Mouse (Mus musculus) frontal cortex, adult 2 months (tissue): ENCODE measurements around the gene Csmd2. TPM values are rescaled to one million over a fixed set of nuclear protein-coding genes. Genes with fewer than 3 reads are reported as not detected.
A peak's percentile ranks its signal among the peaks of the same experiment; 100 is the strongest.
"Not testable (repeated sequence)": the region's sequence is repeated elsewhere in the genome, so short reads cannot be mapped to it uniquely, and the experiment has no call there.

Source experiments
- DNase-seq, 2 experiments: peaks; one replicate each; pipeline ENCODE4 v3.0.0; 2022; ENCODE audit warnings: low spot score in 1 of 2; ENCODE audit errors: extremely low spot score in 1 of 2
- polyA plus RNA-seq: library from polyadenylated mRNA; depleted of rRNA; stranded (reverse); fragments of >200 nt; gene quantifications from 2 replicates; pipeline ENCODE4 v1.2.3, GENCODE M21; 2012; rRNA removed

Gene Csmd2
- polyA plus RNA-seq, 1 experiment: 35.6 TPM

DNA sequence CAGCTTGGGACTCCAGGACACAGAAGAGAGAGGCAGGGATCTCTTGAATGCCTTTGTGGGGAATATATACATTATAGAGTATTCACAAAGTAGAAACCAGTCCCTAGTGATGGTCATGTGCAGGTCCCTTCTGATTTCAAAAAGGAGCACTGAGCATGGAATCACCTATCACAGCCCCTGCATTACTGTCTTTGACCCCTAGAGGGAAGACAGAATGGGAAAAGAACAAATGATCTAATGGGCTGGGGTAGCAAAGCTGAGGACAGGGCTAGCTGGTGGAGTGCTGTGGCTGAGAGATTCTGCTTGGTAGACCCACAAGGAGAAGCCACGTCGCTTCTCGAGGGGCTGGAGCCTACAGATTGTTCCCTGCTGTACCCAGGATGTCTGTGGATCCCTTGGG, 572.7 kb downstream of the Csmd2 start:
- no peak for DNase-seq

- DNase-seq: no peak
These were observed 588.2 kb downstream of the Csmd2 start for GRCm38 (mm10) chr4:128575811-128576210.

GRCm38 (mm10) chr4:128579182-128579581, 591.5 kb downstream of the Csmd2 start:
- no peak for DNase-seq

- no peak for DNase-seq
These were observed 605.6 kb downstream of the Csmd2 start for GRCm38 (mm10) chr4:128593286-128593685.

DNA sequence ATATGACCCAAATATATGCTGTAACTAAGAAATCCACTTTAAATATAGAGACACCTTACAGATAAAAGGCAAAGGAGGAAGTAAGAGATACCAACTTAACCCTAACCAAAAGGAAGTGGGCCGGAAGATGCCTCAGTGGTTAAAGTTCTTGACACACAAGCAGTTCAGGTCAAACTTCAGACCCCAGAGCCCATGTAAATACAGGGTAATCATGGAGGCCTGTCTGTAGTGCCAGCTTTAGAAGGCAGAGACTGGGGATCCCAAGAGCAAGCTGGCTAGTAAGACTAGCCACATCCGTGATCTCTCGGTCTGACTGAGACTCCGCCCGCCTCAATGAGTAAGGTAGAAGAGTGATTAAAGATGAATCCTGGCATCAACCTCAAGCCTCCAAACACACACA, 606.4 kb downstream of the Csmd2 start:
- DNase-seq: no peak

DNA sequence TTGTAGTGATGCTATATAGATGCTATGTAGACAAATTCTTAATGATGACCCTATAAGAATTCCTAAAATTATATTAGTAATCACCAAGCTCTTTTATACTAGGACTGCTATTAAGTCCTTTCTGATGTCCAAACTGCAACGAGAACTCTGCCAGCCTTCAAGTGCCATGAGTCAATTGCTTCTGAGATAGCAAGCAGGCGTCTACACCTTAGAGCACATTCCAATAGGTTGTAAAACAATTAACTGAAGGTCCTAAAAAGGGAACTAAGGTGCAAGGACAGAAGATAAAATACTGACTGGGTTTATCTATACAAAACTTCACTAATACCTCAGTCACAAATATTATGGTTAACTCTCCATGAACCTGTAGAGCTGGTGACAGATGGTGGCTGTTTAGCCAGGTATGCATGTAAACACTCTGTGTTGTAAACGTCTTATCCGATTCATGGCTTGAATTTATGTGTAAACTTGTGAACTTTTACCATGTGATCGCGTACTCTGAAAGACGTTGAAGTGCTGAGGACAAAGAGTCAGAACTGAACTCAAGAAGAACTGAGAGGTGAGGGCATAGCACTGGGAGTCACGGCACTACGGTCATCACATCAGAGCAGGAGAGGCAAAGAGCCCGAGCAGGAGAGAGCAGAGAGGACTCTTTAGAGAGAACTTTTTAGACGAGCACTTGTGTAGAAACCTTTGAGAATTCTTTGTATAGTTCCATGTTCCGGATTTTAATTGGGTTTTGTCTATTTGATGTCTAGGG, 610.3 kb downstream of the Csmd2 start:
- DNase-seq: no peak

DNA sequence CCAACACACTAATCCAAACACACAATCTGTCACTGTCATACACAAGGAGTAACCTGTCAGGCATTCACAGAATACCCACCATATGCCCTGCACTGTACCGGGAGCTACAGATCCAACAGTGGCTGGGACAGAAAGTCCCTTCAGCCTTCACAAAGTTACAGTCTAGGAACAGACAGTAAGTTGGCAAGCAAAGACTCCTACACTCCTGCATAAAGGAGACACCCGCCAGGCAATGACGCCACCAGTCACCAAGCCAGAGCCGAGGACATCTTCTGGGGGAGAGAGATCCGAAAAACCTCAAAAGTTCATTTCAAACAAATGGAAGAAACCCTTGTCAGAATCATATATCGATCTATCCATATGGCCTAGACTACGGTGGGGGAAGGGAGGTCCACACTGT, 618.9 kb downstream of the Csmd2 start:
- DNase-seq: peak in 1 of 2 experiments; percentile 43

- DNase-seq: peak in 1 of 2 experiments; percentile 46
These were observed 620.0 kb downstream of the Csmd2 start for GRCm38 (mm10) chr4:128607661-128608060.

DNA sequence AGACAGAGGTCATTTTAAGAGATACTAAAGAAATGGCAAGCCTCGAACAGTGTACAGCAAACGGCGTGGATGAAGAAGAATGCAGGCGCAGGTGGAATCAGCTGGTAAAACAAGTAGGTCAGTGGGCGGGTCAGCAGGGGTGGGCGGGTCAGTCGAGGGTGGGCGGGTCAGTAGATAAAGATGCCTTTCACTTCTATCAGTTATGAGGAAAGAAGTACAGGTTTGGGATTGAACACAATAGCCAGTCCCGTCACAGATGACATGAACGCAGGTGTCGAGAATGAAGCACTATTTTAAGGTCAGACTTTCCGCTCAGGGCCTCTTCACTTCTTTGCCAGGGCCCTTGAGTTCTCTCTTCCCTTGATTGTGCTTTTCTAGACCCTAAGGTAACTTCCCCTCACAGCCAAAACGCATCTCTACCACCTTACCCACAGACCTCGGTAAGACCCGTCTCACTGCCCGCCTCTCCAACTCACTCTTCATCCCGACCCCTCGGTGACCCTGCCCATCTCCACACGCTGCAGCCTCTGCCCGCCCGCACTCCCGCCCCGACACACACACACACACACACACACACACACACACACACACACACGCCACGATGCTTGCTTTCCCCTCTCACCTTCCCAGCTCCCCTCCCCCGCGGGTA, 621.7 kb downstream of the Csmd2 start:
- DNase-seq: no peak

DNA sequence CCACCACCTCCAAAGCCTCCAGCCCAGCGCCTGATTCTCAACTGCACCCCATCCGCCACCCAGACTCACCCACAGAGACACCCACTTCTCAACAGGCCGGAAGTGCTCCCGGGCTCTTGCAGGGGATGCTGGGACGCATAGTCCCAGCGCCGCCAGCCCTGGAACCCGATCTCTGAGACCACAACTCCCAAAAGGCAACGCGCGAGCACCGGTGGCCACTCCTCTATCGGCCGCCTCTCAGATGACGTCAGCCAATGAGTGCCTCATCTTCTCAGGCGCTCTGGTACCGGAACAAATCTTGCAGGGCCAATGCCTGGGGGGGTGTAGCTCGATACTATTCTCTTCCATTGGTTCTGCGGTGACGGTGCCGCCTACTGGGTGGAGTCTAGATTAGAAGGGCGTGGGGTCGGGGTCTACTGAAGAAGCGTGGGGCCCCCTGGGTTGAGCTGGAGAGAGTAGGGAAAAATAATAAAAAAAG, 622.3 kb downstream of the Csmd2 start, which contains the start of gene Zscan20:
Gene Zscan20 (minus strand): TSS at position 174 of the 478 bp plus-strand sequence.
- peak; percentile 98 to 99 for DNase-seq

- DNase-seq: no peak
These were observed 623.0 kb downstream of the Csmd2 start for GRCm38 (mm10) chr4:128610706-128611105.

GRCm38 (mm10) chr4:128611726-128612125, 624.1 kb downstream of the Csmd2 start:
- DNase-seq: not testable (repeated sequence)

DNA sequence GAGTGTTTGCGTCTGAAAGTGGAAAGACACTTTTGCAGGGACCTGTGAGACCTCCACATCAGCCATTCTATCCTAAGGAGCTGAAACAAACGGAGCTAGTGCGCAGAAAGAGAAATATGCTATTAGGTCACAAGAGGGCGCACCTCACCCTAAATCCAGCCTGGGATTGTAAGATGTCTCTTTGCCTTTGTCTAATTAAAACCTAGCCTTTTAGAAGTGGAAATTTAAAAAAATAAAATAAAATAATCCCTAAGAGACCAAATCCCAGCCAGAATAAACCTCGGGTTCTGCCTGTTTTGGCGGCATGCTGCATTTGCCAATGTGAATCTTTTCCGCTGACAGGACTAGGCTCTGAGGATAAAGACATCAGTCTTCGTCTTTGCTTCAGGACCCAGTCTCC, 625.7 kb downstream of the Csmd2 start:
- peak in 1 of 2 experiments; percentile 79 for DNase-seq

- no peak for DNase-seq
These were observed 628.1 kb downstream of the Csmd2 start for GRCm38 (mm10) chr4:128615761-128616160.

Other genes with a start within 250 kb of the Csmd2 start
- gene CK137956, start 16.9 kb upstream of the Csmd2 start, polyA plus RNA-seq: 1.4 and 1.8 TPM in 2 replicates